Mouse (Mus musculus): ENCODE data around the gene D930048N14Rik. TPM values are rescaled to one million over a fixed set of nuclear protein-coding genes. Genes with fewer than 3 reads are reported as not detected.

Gene D930048N14Rik
- polyA plus RNA-seq (2012; ENCODE audit: low replicate concordance): 0.35 and 0.56 TPM in 2 replicates

GRCm38 (mm10) chr11:51650691-51651515 lies at the start of gene D930048N14Rik, which contains the start of gene N4bp3:
TSS of gene D930048N14Rik (plus strand) at chr11:51650954.
TSS of gene N4bp3 (minus strand) at chr11:51650842.

GRCm38 (mm10) chr11:51606447-51607095 lies 44.2 kb upstream of the D930048N14Rik start, which contains the start of gene Hnrnpab:
TSS of gene Hnrnpab (minus strand) at chr11:51606847.

GRCm38 (mm10) chr11:51619409-51620060 lies 31.2 kb upstream of the D930048N14Rik start, which contains the start of gene Nhp2:
TSS of gene Nhp2 (plus strand) at chr11:51619735.

GRCm38 (mm10) chr11:51635525-51636322 lies 15.0 kb upstream of the D930048N14Rik start, which contains the start of gene Rmnd5b:
TSS of gene Rmnd5b (minus strand) at chr11:51635896.

GRCm38 (mm10) chr11:51688330-51689328 lies 37.9 kb downstream of the D930048N14Rik start, which contains the start of gene 0610009B22Rik:
TSS of gene 0610009B22Rik (minus strand) at chr11:51688874.

Other genes with a start within 250 kb of the D930048N14Rik start
- gene Phykpl, start 66.2 kb upstream of the D930048N14Rik start, polyA plus RNA-seq (2012; ENCODE audit: low replicate concordance): 5.0 and 20.2 TPM in 2 replicates
- gene Hnrnpab, start 44.1 kb upstream of the D930048N14Rik start, polyA plus RNA-seq (2012; ENCODE audit: low replicate concordance): 778 and 1,071 TPM in 2 replicates
- gene Nhp2, start 31.2 kb upstream of the D930048N14Rik start, polyA plus RNA-seq (2012; ENCODE audit: low replicate concordance): 119 and 273 TPM in 2 replicates
- gene Rmnd5b, start 15.1 kb upstream of the D930048N14Rik start, polyA plus RNA-seq (2012; ENCODE audit: low replicate concordance): 28.8 and 34.4 TPM in 2 replicates
- gene N4bp3, start 112 bp upstream of the D930048N14Rik start, polyA plus RNA-seq (2012; ENCODE audit: low replicate concordance): 9.2 and 16.7 TPM in 2 replicates
- 0.86 and 1.2 TPM in 2 replicates for gene 0610009B22Rik, start 37.9 kb downstream of the D930048N14Rik start, polyA plus RNA-seq (2012; ENCODE audit: low replicate concordance)
- 35.7 and 39.4 TPM in 2 replicates for gene Sec24a, start 112.7 kb downstream of the D930048N14Rik start, polyA plus RNA-seq (2012; ENCODE audit: low replicate concordance)
- gene Sar1b, start 112.7 kb downstream of the D930048N14Rik start, polyA plus RNA-seq (2012; ENCODE audit: low replicate concordance): 4.0 and 13.3 TPM in 2 replicates
- gene Jade2, start 206.7 kb downstream of the D930048N14Rik start, polyA plus RNA-seq (2012; ENCODE audit: low replicate concordance): 17.8 and 22.1 TPM in 2 replicates

Data from leukemia stem cell, adult 10-12 weeks (primary cell).